In genomic region chr12:51729058-51729457, GRCm38 (mm10) we compare ENCODE assay signal across 8 mouse cellular contexts. TPM values are rescaled to one million over a fixed set of nuclear protein-coding genes. Genes with fewer than 3 reads are reported as not detected.
DNase-seq lines count a peak whose midpoint lies in the region; ATAC-seq and TF ChIP-seq lines count a peak whose summit lies in the region.

No protein-coding gene starts in this region.

- no peak for TF ChIP-seq CTCF in liver, adult 2 months (IDR thresholded peaks at IDR 0.05; ENCODE audit: low read depth, low read length)
- no peak for TF ChIP-seq CTCF in embryonic fibroblast, embryonic 13.5 days (IDR thresholded peaks at IDR 0.05; ENCODE audit: borderline replicate concordance, insufficient read depth, low read length)
- TF ChIP-seq CTCF in lung, postnatal 0 days (IDR thresholded peaks at IDR 0.05): no peak

- 69% methylated on average over 11 of the region's 11 CpGs for WGBS in liver, adult 2 months
- 69% methylated on average over 11 of the region's 11 CpGs for WGBS in intestine, embryonic 14.5 days
- 37% methylated on average over 11 of the region's 11 CpGs for WGBS in lung, postnatal 0 days

- no peak overlapping the region for H3K4me2 ChIP-seq in intestine, embryonic 14.5 days (ENCODE audit: low read length)
- H3K4me2 ChIP-seq in lung, postnatal 0 days (replicated peaks; ENCODE audit: low read depth, low read length): no peak overlapping the region

- no peak overlapping the region for H3K4me3 ChIP-seq in liver, adult 2 months (ENCODE audit: insufficient read depth, low read depth, low read length)
- no peak overlapping the region for H3K4me3 ChIP-seq in embryonic fibroblast, embryonic 13.5 days (ENCODE audit: insufficient read depth, low read length)
- H3K4me3 ChIP-seq in intestine, embryonic 14.5 days (ENCODE audit: low read depth, low read length): no peak overlapping the region
- H3K4me3 ChIP-seq in lung, postnatal 0 days (ENCODE audit: low read depth, low read length): no peak overlapping the region

- TF ChIP-seq POLR2A in liver, adult 2 months (IDR thresholded peaks at IDR 0.05; ENCODE audit: extremely low read depth, insufficient read depth, low read length): no peak
- TF ChIP-seq POLR2A in embryonic fibroblast, embryonic 13.5 days (IDR thresholded peaks at IDR 0.05; ENCODE audit: low read depth, low read length): no peak

- H3K27me3 ChIP-seq in liver, adult 2 months (ENCODE audit: control insufficient read depth, insufficient read depth, low read length): no peaks in the 10 kb centered on the region
- H3K27me3 ChIP-seq in intestine, embryonic 14.5 days (replicated peaks; ENCODE audit: control insufficient read depth, insufficient read depth, low read length): no peaks in the 10 kb centered on the region
- H3K27me3 ChIP-seq in lung, postnatal 0 days (replicated peaks; ENCODE audit: insufficient read depth, low read length): no peaks in the 10 kb centered on the region

- H3K9me3 ChIP-seq in intestine, embryonic 14.5 days (ENCODE audit: control insufficient read depth, low read length): no peaks in the 10 kb centered on the region
- H3K9me3 ChIP-seq in lung, postnatal 0 days (ENCODE audit: low read length): no peaks in the 10 kb centered on the region

- no peaks in the 10 kb centered on the region for H3K36me3 ChIP-seq in liver, adult 2 months (ENCODE audit: control insufficient read depth, insufficient read depth, low read length)
- no peaks in the 10 kb centered on the region for H3K36me3 ChIP-seq in intestine, embryonic 14.5 days (ENCODE audit: control insufficient read depth, insufficient read depth, low read length)
- no peaks in the 10 kb centered on the region for H3K36me3 ChIP-seq in lung, postnatal 0 days (ENCODE audit: insufficient read depth, low read length)

- peak; percentile 14; the same call in 1 of the 2 replicates for TF ChIP-seq EP300 in lung, postnatal 0 days (IDR thresholded peaks at IDR 0.05)

- DNase-seq in liver, adult 2 months (ENCODE audit: extremely low read depth, low read depth, low spot score): no peak
- DNase-seq in liver: no peak
- DNase-seq in intestine, embryonic 14.5 days (ENCODE audit: low spot score): no peak
- DNase-seq in lung, postnatal 0 days (ENCODE audit: low spot score): peak; percentile 74
- no peak for DNase-seq in cerebellum, postnatal 14 days
- no peak for DNase-seq in cerebellum, adult 9-11 months
- no peak for DNase-seq in MN1 (ENCODE audit: low spot score)

- no peaks in the 10 kb centered on the region for H3K4me1 ChIP-seq in liver, adult 2 months (ENCODE audit: control insufficient read depth, insufficient read depth, low read length)
- 0 out of 2 replicates have a peak, but pooled peaks cover 4% of the 10 kb centered on the region for H3K4me1 ChIP-seq in embryonic fibroblast, embryonic 13.5 days (ENCODE audit: control insufficient read depth, insufficient read depth, low read length)
- 0 out of 2 replicates have a peak, but pooled peaks cover 2% of the 10 kb centered on the region for H3K4me1 ChIP-seq in intestine, embryonic 14.5 days (replicated peaks; ENCODE audit: control insufficient read depth, insufficient read depth, low read length)
- no peaks in the 10 kb centered on the region for H3K4me1 ChIP-seq in lung, postnatal 0 days (ENCODE audit: insufficient read depth, low read depth, low read length)

- no peaks in the 10 kb centered on the region for H3K79me2 ChIP-seq in liver, adult 2 months (ENCODE audit: control insufficient read depth, insufficient read depth, low read length)

- no peak for ATAC-seq in intestine, embryonic 14.5 days (replicated peaks; ENCODE audit: low FRiP score, low TSS enrichment, low read depth)
- peak; percentile 86 for ATAC-seq in lung, postnatal 0 days

- H3K9ac ChIP-seq in liver, adult 2 months (ENCODE audit: low read depth, low read length): no peak overlapping the region
- H3K9ac ChIP-seq in intestine, embryonic 14.5 days (ENCODE audit: low read length): no peak overlapping the region
- H3K9ac ChIP-seq in lung, postnatal 0 days (replicated peaks; ENCODE audit: low read depth): no peak overlapping the region

- peak overlapping the region; percentile 40 for H3K27ac ChIP-seq in liver, adult 2 months (replicated peaks; ENCODE audit: insufficient read depth, low read depth, low read length)
- H3K27ac ChIP-seq in embryonic fibroblast, embryonic 13.5 days (ENCODE audit: insufficient read depth, low read length): peak overlapping the region; percentile 53
- peak overlapping the region; percentile 54; the same call in 1 of the 2 replicates for H3K27ac ChIP-seq in intestine, embryonic 14.5 days (ENCODE audit: low read depth)
- peak overlapping the region; percentile 58 for H3K27ac ChIP-seq in lung, postnatal 0 days (ENCODE audit: low read length)

RNA-seq across cellular contexts. Expression of gene Strn3, which starts 37.4 kb away (rescaled TPM):
- total RNA-seq in liver, adult 2 months (2014; rRNA removed): 31.2 and 33.7 TPM in 2 replicates
- 6.8 and 7.3 TPM in 2 replicates for polyA plus RNA-seq in liver, adult 2 months (2012; rRNA removed)
- 120 and 129 TPM in 2 replicates for polyA plus RNA-seq in embryonic fibroblast, embryonic 13.5 days (2011; ENCODE audit: insufficient read length, low read depth, missing spikeins)
- 48.6 and 50.6 TPM in 2 replicates for polyA plus RNA-seq in intestine, embryonic 14.5 days (2014; fragmentation: Nextera tagmentation; extraction: Ambion mirVana)
- 34.2 and 34.8 TPM in 2 replicates for polyA plus RNA-seq in lung, postnatal 0 days (2015; fragmentation: Nextera tagmentation; extraction: Ambion mirVana)

RNA-seq across cellular contexts. Expression of gene Ap4s1, which starts 38.2 kb away (rescaled TPM):
- total RNA-seq in liver, adult 2 months (2014; rRNA removed): 15.3 and 20.3 TPM in 2 replicates
- 3.3 and 4.4 TPM in 2 replicates for polyA plus RNA-seq in liver, adult 2 months (2012; rRNA removed)
- polyA plus RNA-seq in embryonic fibroblast, embryonic 13.5 days (2011; ENCODE audit: insufficient read length, low read depth, missing spikeins): 11.5 and 16.5 TPM in 2 replicates
- 29.5 and 31.5 TPM in 2 replicates for polyA plus RNA-seq in intestine, embryonic 14.5 days (2014; fragmentation: Nextera tagmentation; extraction: Ambion mirVana)
- 30.8 and 35.1 TPM in 2 replicates for polyA plus RNA-seq in lung, postnatal 0 days (2015; fragmentation: Nextera tagmentation; extraction: Ambion mirVana)
